Mouse (Mus musculus) stomach, postnatal 0 days (tissue): ENCODE data around the gene Gpc4. TPM values are rescaled to one million over a fixed set of nuclear protein-coding genes. Genes with fewer than 3 reads are reported as not detected.

ENCODE experiments used
- ATAC-seq: fragments of 200-750 bp; cut with Nextera tagmentation; 2 replicates; pipeline ENCODE4 v1.8.0; 2017; ENCODE audit not compliant: low FRiP score, low TSS enrichment
- DNase-seq: peaks from one replicate; pipeline ENCODE4 v3.0.0-alpha.2; 2016; ENCODE audit warnings: low spot score
- H3K27ac ChIP-seq: fragments of 300-500 bp; sonication (generic); replicated peaks from 2 replicates; pipeline ENCODE4 v1.5.1; 2014; ENCODE audit warnings: mild to moderate bottlenecking, control low read depth
- H3K27me3 ChIP-seq: fragments of 300-500 bp; sonication (generic); 2 replicates; pipeline ENCODE4 v1.6.1; 2014; ENCODE audit warnings: low read length; ENCODE audit not compliant: control insufficient read depth, insufficient read depth
- H3K36me3 ChIP-seq: fragments of 300-500 bp; sonication (generic); 2 replicates; pipeline ENCODE4 v1.6.1; 2014; ENCODE audit warnings: low read length, mixed read lengths; ENCODE audit not compliant: control insufficient read depth, insufficient read depth
- H3K4me1 ChIP-seq: fragments of 300-500 bp; sonication (generic); replicated peaks from 2 replicates; pipeline ENCODE4 v1.6.1; 2014; ENCODE audit warnings: antibody characterized with exemption; ENCODE audit not compliant: control insufficient read depth, insufficient read depth
- H3K4me2 ChIP-seq: fragments of 300-500 bp; sonication (generic); replicated peaks from 2 replicates; pipeline ENCODE4 v1.6.1; 2014; ENCODE audit warnings: low read depth, mild to moderate bottlenecking, control low read depth, moderate library complexity
- H3K4me3 ChIP-seq: fragments of 300-500 bp; sonication (generic); 2 replicates; pipeline ENCODE4 v1.5.1; 2014; ENCODE audit warnings: low read depth, low read length, control low read depth
- H3K9ac ChIP-seq: fragments of 300-500 bp; sonication (generic); 2 replicates; pipeline ENCODE4 v1.6.1; 2014; ENCODE audit warnings: mild to moderate bottlenecking, low read length, control low read depth, mixed read lengths
- H3K9me3 ChIP-seq: fragments of 300-500 bp; sonication (generic); 2 replicates; pipeline ENCODE4 v1.6.1; 2016; ENCODE audit warnings: low read length; ENCODE audit not compliant: control insufficient read depth
- CTCF ChIP-seq: IDR thresholded peaks from 2 replicates; pipeline ENCODE4 v1.5.1; 2016; ENCODE audit warnings: antibody characterized with exemption, low read depth, mild to moderate bottlenecking, moderate library complexity
- EP300 ChIP-seq: optimal IDR thresholded peaks from 2 replicates; pipeline ENCODE3; 2016; ENCODE audit warnings: antibody characterized with exemption
- WGBS: fragments of 180-500 bp; shearing (Covaris S2); extraction: QIAGEN DNeasy Blood & Tissue Kit; methylation state at CpG from one replicate; pipeline ENCODE4 v1.1.7; 2014; 5-methylcytosine and 5-hydroxymethylcytosine counted together
- polyA plus RNA-seq: library from polyadenylated mRNA; unstranded; fragments of >200 nt; fragmentation: Nextera tagmentation; extraction: Ambion mirVana; gene quantifications from 2 replicates; pipeline ENCODE4 v1.2.1, GENCODE M21; 2015

Gene Gpc4
- 23.1 and 25.0 TPM in 2 replicates for polyA plus RNA-seq

DNA sequence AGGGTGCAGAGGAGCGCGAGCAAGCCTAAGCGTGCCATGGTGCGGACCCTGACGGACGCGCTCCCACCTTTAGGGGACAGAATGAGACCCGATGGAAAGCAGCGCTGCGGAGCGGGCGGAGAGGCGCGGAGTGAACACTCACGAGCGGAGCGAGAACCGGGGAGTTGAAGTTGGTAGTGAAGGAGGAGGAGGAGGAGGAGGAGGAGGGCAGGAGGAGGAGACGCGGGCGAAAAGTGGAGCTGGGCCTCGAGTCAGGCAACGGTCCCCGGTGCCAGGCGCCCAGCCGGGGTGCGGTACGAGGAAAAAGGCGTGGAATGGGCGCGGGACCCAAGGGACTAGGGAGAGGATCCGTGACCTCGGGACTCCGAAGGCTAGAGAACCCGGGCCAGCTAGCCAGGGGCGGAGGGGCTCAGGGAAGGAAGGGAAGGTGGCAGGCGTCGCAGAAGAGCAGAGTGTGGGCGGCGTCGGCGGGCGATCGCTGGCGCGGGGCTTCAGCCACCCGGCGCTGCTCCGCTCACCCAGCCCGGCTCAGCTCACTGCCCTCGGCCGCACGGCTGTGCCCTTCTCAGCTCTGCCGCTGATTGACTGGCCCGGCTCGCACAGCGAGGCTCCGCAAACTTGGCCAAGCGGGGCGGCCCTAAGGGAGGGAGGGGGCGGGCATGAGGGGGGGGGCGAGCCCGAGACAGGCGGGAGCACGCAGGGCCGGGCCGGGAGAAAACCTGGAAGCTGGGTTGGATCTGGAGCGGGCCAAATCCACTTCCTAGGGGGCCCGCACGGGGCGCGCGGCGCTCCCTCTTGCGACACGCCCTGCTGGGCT is at the start of gene Gpc4:
TSS of gene Gpc4 (minus strand) at position 515 of the 817 bp plus-strand sequence.
- Histone ChIP-seq H3K4me3 (peak within 1 kb of the TSS; percentile 56), H3K27ac (peak within 1 kb of the TSS; percentile 61), H3K9me3 (no peaks in the 10 kb centered on the region), H3K27me3 (no peaks in the 10 kb centered on the region), H3K9ac (peak within 1 kb of the TSS; percentile 70), H3K36me3 (no peaks in the 10 kb centered on the region), H3K4me2 (peak within 1 kb of the TSS; percentile 61), H3K4me1 (no peaks in the 10 kb centered on the region)
- peak; percentile 86 for DNase-seq
- TF ChIP-seq EP300 (no peak), CTCF (peak; percentile 31)
- 18% methylated on average over 40 of the region's 76 CpGs for WGBS
- peak; percentile 96 for ATAC-seq

DNA sequence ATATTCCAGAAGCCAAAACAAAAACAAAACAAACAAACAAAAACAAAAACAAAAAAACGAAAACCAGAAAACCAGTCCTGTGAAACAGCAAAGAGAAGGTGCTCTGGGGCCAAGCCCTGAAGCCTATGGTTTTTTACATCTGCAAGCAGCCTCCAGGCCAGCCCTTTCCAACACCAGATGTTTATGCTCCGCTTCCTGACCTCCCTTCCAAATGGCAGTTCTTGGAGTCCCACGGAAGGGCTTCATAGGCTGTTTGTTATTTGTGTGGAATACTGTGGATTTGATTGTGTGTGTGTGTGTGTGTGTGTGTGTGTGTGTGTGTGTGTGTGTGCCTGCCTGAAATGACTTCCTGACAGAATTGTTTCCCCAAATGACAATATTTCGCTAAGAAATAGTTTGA is 47.8 kb upstream of the Gpc4 start:
- TF ChIP-seq EP300 (no peak), CTCF (no peak)
- no peaks in the 10 kb centered on the region for H3K36me3 ChIP-seq
- no peak overlapping the region for H3K9ac ChIP-seq
- H3K9me3 ChIP-seq, result no peaks in the 10 kb centered on the region
- H3K4me3 ChIP-seq, result no peak overlapping the region
- no peak overlapping the region for H3K27ac ChIP-seq
- no peak for DNase-seq
- no peak for ATAC-seq
- WGBS, result 70% methylated on average over 4 of the region's 4 CpGs
- H3K27me3 ChIP-seq, result no peaks in the 10 kb centered on the region
- no peak overlapping the region for H3K4me2 ChIP-seq
- no peaks in the 10 kb centered on the region for H3K4me1 ChIP-seq

DNA sequence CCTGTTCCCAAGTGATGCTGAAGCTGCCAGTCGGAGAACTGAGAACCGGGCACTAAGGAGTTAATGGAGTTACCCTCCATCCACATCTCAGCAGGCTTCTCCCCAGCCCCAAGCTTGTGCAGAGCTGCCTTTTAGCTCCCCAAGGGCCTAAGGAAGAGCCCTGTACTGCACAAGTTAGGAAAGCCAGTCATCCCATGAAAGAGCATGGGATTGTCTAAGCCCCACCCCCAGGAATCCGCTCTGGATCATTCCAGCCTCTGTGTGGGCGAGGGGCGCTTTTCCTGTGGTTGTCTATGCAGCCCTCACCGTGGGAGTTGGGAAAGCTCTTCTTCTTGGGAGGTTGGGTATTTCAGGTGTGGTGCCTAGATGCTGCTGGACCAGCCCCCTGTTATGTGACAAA is 34.8 kb upstream of the Gpc4 start:
- no peaks in the 10 kb centered on the region for H3K27me3 ChIP-seq
- no peak for DNase-seq
- H3K9me3 ChIP-seq, result no peaks in the 10 kb centered on the region
- H3K27ac ChIP-seq, result no peak overlapping the region
- no peak for ATAC-seq
- no peak overlapping the region for H3K9ac ChIP-seq
- no peaks in the 10 kb centered on the region for H3K36me3 ChIP-seq
- no peak overlapping the region for H3K4me2 ChIP-seq
- no peak overlapping the region for H3K4me3 ChIP-seq
- no peaks in the 10 kb centered on the region for H3K4me1 ChIP-seq
- 31% methylated on average over 6 of the region's 6 CpGs for WGBS
- TF ChIP-seq EP300, result no peak
- no peak for TF ChIP-seq CTCF

DNA sequence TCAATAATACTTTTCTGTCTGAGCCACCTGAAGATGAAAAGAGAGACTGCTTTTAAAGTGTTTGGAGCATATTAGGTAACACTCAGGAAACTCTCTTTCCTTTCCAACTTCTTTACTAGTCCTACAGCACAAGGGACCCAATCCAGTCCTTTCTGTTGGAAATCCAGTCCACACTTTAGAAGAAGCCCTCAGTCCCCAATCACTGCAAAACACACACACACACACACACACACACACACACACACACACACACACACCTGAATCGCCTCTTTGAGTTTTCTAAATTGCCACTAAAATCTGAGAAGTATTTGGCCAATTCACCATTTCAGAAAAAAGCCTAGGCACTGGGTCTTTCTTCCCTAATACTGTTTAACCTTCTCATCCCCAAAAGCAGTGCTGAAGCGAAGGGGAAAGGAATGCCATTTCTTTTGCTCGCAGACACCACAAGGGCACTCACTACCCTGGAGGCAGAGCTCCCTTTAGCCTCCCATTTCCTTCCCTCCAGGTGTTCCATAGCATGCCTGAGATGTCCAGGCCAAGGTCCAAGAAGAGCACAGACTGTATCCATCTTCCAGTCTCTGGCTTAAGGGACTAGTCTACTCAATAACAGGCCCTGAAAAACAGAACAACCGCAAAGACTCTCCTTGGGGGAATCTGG is 28.4 kb upstream of the Gpc4 start:
- 37% methylated on average over 4 of the region's 4 CpGs for WGBS
- no peak for TF ChIP-seq EP300
- no peak for TF ChIP-seq CTCF
- H3K4me2 ChIP-seq, result no peak overlapping the region
- ATAC-seq (no peak), DNase-seq (peak; percentile 21)
- H3K9me3 ChIP-seq, result no peaks in the 10 kb centered on the region
- no peak overlapping the region for H3K4me3 ChIP-seq
- no peak overlapping the region for H3K27ac ChIP-seq
- no peak overlapping the region for H3K9ac ChIP-seq
- no peaks in the 10 kb centered on the region for H3K27me3 ChIP-seq
- no peaks in the 10 kb centered on the region for H3K36me3 ChIP-seq
- H3K4me1 ChIP-seq, result no peaks in the 10 kb centered on the region

DNA sequence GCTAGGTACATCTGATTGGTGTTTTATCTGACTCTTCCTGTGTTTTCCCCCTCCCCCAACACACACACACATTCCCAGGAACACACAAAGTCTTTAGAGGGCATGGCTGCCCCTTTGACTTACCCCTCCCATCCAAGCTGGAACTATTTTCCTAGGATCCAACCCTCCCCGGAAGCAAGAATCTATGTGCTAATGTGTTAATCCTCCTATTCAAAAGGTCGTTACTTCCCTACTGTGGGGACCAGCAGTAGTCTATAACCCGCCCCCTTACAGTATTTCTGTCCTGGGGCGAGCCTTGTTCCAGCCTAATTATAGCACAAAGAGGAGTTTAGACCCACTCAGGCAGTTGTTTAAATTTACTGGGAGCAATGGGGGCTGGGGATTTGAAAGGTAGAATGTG is 24.0 kb upstream of the Gpc4 start:
- Histone ChIP-seq H3K4me2 (no peak overlapping the region), H3K27me3 (no peaks in the 10 kb centered on the region), H3K4me1 (no peaks in the 10 kb centered on the region), H3K36me3 (no peaks in the 10 kb centered on the region), H3K9ac (no peak overlapping the region), H3K9me3 (no peaks in the 10 kb centered on the region), H3K4me3 (no peak overlapping the region), H3K27ac (no peak overlapping the region)
- ATAC-seq (no peak), DNase-seq (no peak)
- TF ChIP-seq EP300 (no peak), CTCF (no peak)
- WGBS, result 16% methylated on average over 4 of the region's 4 CpGs
